Mouse (Mus musculus): Measurements from ENCODE around the gene Slc7a6. TPM values are rescaled to one million over a fixed set of nuclear protein-coding genes. Genes with fewer than 3 reads are reported as not detected.
"Not testable (repeated sequence)": the region's sequence is repeated elsewhere in the genome, so short reads cannot be mapped to it uniquely, and the experiment has no call there.

Slc7a6 gene
- polyA plus RNA-seq, 1 experiment from 2014 or later, result 87.1 TPM

DNA sequence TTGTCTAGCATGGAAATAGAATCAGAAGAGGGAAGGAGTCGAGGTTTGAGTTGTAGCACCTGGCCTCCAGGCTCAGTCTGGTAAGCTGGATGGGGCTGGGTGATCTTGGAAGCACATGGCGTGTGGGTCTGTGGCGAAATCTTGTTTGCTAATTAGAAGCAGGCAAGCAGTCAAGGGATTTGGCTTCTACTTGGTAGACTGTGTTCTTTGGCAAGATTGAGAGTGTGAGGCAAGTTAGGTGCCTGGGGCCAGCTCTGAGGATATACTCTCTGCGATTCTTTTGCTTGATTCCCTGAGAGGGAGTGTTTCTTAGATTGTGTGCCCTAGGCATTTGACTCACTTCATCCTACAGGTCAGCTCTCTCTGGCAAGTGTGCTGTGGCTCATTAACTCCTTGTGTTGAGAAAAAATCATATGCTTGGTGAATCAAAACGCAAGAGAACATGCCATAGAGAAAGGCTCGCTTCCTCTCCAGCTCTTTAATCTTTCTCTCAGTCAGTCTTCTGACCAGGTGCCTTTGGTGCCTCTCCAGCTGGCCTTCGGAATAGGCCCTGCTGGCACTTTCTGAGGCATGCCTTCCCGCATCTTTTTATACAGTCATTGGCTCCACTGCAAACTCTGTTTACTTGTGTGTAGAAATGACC, 17.1 kb downstream of the Slc7a6 start:
- DNase-seq (ENCODE audit: low spot score), result no peak

DNA sequence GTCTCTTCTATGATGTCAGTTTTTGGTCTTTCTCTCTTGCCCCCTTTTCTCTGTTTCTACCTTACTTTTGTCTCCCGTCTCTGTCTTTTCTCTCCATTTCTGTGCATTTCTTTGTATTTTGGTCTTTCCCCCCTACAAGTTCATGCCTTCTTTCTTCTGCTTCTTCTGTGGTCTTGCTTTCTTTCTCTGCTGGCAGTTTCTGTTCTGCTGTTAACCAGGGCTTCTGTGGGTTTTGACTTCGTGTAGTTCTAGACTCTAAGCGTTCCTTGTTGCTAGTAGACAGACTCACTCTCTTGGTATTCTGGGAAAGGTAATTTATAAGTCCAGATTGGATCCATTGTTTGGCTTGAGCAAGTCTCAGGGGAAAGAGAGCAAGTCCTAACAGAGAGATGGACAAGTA, 17.7 kb downstream of the Slc7a6 start:
- DNase-seq (ENCODE audit: low spot score), result no peak

DNA sequence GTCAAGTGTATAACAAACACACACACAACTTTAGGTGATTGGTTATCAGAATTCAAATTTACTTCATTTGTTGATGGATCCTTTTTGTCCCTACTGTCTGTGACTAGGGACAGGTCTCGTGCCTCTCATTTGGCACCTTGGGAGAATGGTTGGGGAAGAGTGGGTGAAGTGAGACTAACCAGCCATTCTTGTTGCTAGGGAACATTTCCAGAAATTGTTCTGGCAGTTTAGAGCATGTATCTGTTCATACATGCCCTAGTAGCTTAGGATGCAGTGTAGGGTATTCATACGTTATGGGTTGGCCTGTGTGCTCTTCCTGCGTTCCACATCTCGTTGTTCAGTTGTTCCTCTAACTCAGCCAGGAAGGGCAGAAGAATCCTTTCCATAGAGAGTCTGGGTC, 20.5 kb downstream of the Slc7a6 start:
- no peak for DNase-seq (ENCODE audit: low spot score)

DNA sequence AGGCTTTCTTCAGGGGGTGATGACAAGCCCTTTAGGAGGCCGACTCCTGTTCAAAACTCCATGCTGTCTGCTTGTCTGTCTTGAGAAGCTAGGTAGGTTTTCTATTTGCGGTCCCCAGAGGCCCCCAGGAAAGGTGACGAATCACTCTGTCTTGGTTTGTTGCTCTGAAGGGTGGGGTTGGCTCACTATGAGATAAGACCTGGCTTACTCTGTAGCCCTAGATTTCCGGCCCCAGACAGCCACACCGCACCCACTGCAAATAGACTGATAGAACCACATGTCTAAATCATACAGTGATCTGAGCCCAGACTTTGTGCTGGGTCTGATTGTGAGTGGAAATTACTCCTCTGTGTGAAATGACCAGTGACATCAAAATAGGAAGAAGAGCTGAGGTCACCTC, 23.0 kb downstream of the Slc7a6 start:
- no peak for DNase-seq (ENCODE audit: low spot score)

DNA sequence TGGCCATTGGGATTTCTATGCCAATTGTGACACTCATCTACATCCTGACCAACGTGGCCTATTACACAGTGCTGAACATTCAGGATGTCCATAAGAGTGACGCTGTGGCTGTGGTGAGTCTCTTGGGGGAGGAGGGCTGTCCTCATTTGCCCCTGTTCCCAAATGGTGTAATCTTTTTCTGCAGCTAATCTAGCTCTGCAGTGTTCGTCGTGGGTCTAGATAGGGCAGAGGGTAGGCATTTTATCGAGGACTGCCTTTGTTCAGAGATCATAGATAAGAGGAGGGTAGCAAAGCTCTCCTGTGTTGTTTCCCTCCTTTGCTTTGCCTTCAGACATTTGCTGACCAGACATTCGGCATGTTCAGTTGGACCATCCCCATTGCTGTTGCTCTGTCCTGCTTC, 24.5 kb downstream of the Slc7a6 start:
- DNase-seq (ENCODE audit: low spot score), result no peak

DNA sequence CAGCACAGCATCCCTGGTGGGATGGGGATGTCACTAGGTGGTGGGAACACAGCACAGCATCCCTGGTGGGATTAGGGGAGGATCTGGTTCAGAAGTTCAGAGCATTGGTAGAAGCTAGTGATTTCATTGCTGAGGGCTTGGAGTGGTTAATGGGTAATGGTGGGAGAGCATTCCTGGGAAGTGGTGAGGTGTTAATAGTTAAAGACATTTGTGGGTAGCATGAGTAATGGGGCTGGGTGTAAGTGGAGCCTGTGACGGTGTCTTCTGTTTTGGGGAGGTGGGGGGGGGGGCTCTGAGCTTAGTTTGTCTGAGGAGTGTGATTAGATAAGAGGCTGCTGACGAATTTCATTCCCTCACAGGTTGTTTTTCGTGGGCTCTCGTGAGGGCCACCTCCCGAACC, 25.4 kb downstream of the Slc7a6 start:
- DNase-seq (ENCODE audit: low spot score), result no peak

DNA sequence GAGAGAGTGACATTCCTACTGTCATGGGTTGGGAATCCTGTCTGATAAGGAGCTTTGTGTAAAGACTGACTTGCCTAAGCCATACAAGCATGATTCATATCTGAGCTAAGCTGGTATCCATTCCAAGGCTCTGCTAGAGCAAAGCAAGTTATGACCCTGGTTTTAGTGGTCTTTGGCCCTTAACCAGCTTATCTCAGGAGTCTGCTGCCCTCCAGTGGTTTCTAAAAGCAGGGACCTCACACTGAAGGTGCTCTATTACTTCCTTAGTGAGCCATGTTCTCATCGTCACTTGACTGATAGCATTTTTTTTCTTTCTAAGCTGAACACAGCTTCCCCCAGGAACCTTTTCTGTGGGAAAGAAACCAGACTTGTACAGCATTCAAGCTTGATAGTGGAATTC, 30.1 kb downstream of the Slc7a6 start:
- peak; percentile 56 for DNase-seq (ENCODE audit: low spot score)

DNA sequence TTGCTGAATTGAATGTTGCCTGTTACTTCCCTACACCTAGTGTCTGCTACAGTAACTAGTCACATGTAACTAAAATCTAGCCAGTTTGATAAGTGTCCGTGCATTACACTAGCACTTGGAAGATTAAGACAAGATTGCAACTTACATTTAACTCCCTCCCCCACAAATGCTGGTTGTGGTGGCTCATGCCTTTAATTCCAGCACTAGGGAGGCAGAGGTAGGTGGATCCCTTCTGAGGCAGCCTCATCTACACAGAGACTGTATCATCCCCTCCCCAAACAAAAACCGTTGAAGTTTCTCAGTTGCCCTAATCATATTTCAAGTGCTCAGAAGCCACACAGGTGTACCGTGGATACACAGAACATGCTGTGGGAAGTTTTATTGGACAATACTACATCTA, 30.9 kb downstream of the Slc7a6 start:
- not testable (repeated sequence) for DNase-seq (ENCODE audit: low spot score)

DNA sequence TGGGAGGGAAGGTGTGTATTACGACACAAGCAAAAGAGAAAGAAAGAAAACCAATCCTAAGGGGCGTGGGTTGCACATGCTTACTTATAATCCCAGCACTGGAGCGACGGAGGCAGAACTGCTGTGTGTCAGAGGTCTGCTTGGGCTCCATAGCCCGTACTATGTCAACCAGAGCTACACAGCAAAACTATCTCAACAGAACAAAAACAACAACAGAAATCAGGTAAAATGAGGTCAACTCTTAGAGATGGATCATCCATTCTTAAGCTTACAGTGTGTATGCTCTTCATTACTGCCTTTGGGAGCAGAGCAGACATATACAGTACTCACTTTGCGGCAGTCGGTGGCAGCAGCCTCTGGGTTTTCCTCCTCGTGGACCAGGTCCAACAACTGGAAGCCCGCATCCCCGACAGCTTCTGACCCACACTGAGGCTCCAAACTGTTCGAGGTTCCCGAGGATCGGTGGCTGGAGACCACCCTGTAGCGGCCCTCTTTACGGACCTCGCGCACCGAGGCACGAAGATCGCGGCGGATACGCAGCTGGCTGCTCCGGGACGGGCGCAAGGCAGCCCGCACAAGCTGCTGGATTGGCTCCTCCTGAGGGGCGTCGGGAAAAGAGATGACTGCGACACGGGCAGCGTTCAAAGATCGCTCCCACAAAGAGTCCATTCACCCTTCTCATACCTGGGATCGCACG, 41.5 kb downstream of the Slc7a6 start:
- DNase-seq (ENCODE audit: low spot score), result no peak

DNA sequence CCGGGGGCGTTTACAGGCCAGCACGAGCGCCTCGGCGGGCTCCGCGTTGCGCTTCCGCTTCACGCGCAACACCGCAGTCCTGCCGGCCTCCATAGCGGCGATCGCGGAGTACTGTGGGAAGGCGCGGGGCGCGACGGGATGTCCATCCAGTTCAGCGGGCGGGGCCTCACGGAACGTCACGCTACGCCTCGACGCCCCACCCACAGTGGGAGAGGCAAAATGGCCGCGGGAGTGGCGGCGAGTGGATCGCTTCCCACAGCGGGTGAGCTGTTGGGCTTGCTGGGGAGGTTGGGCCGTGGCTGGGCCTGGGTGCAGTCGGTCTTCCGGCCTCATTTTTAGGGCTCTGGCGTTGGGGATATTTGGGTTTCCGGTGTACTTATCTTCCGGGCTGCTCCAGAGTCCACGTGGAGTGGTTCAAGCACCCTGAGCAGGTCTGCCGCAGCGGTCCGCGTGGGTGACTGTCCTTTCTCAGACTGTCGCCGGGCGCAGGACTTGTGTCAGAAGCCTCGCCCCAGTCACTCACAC, 42.2 kb downstream of the Slc7a6 start, which contains the start of the genes Slc7a6os and Prmt7:
Gene Slc7a6os, minus strand, starts transcription at position 115 of the 525 bp plus-strand sequence.
Gene Prmt7, plus strand, starts transcription at position 116 of the 525 bp plus-strand sequence.
- peak; percentile 94 for DNase-seq (ENCODE audit: low spot score)

DNA sequence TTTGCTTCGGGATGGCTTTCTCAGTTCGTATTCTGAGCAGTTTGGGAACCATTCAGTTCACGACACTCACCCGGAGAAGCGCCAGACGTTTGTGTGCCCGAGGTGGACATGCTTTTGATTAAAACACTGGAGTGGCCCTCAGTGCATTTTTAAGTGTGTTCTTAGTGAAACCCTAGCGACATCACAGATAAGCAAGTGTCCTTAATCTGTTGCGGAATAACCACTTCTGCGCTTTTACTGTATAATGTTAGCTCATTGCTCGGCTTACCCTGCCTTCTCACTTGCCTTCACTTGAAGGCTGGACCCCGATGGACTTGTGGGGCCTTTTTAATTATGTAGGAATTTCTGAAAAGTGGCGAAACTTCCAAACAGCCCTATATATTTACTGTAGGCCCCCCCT, 42.8 kb downstream of the Slc7a6 start:
- no peak for DNase-seq (ENCODE audit: low spot score)

DNA sequence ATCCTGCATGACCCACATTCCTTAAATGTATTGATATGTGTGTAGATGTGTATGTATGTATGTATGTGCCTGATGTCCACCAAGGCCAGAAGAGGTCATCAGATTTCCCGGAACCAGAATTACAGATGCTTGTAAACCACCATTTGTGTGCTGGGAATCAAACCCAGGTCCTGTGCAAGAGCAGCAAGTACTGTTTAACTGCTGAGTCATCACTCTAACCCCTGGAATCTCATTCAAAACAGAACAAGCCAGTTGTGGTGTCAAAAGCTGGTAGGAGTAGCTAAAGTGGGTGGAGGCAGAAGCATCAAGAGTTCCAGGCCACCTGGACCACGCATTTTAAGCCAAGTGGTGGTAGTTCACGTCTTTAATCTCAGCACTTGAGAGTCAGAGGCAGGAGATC, 45.3 kb downstream of the Slc7a6 start:
- DNase-seq (ENCODE audit: low spot score), result no peak

DNA sequence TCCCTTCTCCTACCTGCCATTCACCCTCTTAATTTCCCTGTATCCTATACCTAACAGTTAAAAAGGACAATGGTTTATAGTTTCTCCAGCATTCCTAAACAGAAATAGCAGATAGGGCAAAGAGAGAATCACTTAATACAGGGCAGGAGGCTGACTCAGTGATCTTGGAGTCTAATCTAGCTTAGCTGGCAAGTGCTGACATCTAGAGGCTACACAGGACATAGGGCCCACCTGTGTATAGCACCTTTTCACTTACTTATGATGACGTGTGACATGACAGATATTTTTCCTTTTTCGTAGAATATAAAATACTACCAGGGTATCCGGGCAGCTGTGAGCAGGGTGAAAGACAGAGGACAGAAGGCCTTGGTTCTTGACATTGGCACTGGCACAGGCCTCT, 51.0 kb downstream of the Slc7a6 start:
- DNase-seq (ENCODE audit: low spot score), result no peak

DNA sequence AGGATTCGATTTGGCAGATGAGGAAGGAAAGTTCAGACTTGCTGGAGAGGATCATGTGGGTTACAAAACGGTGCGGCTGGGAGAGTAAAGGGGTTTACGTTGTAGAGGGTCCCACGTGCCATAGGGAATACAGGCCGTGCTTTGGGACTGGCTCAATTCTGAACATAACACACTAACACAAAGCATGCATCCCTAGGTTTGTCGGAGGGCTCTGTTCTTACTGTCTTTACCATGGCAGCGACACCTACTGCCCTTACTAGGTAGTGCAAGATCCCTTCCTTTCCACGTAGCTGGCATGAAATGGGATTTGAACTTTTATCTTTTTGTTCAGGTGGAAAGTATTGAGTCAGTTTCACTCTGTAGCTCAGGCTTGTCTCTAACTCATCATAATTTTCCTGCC, 57.9 kb downstream of the Slc7a6 start:
- peak; percentile 50 for DNase-seq (ENCODE audit: low spot score)

DNA sequence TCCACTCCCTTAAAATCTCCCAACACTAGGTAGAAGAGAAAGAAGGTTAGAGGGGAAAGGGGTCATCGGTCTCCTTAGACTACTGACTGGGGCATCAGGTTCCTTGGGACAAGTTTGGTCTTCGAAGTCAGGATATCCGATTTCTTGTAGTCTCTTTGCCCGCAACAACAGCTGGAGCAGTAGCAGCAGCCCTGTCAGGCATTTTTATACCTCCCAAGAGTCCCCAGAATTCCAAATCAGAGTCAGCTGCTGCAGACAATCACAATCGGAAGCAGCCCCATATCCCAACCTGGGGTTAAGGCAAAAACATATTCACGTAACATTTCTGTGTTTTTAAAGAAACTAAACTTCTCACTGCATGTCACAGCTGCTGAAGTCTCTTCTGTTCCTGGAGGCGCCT, 62.9 kb downstream of the Slc7a6 start:
- DNase-seq (ENCODE audit: low spot score), result no peak

DNA sequence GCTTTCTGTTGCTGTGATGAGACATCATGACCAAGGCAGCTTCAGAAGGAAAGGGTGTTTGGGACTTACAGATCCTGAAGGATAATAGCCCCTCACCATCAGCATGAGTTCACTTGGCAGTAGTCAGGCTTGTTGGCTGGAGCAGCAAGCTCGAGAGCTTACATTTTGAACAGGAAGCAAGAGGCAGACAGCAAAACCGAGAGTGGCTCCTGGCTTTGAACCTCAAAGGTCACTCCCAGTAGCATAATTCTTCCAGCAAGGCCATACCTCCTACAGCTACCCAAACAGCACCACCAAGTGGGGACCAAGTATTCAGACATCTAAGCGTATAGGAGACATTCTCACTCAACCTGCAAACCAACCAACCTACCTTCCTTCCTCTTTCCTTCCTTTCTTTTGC, 64.1 kb downstream of the Slc7a6 start:
- no peak for DNase-seq (ENCODE audit: low spot score)

DNA sequence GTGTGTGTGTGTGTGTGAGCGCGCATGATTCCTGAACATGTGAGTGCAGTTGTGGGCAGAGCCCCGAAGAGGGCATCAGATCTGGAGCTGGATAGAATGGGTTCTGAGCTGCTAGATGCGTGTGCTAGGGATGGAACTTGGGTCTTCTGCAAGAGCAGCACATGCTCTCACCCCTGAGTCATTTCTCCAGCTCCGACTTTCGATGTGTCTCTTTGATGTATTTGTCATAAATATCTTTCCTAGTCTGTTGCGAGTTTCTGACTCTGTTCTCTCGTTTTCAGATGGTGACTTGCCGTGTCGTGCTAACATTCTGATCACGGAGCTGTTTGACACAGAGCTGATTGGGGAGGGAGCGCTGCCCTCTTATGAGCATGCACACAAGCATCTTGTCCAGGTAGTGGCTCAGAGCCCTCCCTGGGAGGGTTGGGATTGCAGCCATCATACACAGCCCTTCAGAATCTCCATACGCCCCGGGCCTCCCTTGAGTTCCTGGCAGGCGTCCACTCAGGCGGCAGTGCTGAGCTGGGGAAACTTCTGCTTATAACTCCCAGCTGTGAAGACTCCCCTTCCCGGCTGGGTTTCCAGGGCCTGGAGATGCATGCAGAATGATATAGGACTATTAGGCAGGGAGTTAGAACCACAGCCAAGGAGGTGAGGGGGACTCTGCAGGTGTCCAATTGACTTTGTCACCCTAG, 66.1 kb downstream of the Slc7a6 start:
- no peak for DNase-seq (ENCODE audit: low spot score)

DNA sequence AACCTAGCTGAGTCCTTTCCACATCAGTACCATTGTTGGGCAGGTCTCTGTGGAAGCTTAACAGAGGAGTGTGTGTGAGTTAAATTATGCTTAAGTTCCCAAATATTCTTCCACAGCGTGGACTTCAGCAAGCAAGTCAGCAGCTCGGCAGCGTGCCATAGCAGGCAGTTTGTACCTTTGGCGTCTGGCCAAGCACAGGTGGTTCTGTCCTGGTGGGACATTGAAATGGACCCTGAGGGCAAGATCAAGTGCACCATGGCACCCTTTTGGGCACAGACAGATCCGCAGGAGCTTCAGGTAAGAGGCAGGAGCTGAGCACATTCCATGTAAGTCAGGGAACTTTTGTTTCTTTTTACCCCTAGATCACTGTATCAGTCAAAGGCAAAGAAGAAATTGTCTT, 68.4 kb downstream of the Slc7a6 start:
- no peak for DNase-seq (ENCODE audit: low spot score)
